Mouse (Mus musculus): ENCODE results near the gene Xrcc5.

Gene Xrcc5

DNA sequence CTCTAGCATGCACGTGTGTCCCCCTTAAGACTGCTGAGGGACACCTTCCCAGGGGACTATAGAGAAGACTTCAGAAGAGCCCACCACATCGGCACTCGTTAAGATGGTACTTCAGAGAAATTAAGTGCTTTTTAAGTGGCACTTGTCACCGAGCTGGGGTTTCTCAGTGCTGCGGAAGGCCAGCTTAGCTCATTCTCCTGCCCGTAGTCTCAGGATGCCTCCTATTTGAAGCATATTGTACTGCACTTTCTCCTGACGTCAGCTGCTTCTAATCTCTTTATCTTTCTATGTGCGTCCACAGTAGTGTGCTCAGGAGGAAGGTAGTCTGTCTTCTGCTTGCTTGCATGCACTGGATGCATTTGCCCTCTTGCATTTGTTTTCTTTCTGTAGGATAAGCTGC, 9.2 kb downstream of the Xrcc5 start:
- no peak for DNase-seq

DNA sequence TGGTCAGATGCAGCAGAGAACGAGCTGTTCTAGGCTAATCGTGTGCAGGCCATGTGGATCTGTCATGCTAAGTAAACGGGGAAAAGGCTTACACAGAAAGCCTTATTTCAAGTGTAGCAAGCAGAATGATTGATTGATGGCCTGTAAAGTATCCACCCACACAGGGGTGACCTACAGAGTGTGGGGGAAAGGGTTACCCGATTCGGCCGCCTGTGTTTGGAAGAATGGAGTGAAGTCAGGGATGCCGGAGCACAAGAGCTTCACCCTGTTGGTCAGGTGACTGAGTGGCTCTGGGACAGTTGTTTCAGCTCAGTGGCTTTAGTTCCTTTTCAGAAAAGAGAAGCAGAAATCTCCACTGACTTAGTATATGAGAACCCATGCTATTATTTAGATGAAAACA, 9.7 kb downstream of the Xrcc5 start:
- DNase-seq, result no peak

DNA sequence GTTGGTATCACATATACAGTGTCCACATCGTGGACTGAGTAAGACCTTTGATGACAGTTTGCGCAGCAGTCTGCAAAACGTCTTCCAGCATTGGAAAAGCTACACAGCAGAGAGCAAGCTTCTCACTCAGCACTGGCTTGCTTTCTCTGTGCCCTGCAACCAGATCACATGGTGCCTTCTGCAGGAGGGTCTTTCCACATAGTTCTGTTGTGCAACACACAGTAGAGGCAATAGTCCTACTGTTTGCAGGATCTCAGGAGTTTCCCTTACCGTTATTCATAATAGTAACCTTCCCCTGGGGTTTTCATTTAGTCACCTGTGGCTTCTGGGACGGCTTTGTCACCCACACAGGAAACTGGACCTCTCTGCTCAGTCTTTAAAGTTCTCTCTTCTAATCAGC, 13.5 kb downstream of the Xrcc5 start:
- DNase-seq, result no peak

DNA sequence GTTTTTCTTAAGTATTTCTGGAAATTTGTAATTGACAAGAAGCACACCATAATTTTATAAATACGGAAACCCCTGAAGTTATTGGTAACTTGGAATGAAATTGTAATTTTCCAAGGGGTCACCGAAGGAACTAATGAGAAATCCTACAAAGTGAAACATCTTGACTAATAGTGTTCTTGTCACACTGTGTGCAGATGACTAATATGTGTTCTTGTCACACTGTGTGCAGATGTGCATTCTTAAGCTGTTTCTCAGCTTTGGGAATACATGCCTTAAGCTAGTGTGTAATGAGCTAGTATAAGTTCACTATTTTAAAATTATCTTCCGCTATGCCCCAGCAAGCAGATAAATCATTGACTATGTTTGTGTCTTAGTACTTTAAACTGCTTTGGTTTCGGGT, 16.0 kb downstream of the Xrcc5 start:
- no peak for DNase-seq

DNA sequence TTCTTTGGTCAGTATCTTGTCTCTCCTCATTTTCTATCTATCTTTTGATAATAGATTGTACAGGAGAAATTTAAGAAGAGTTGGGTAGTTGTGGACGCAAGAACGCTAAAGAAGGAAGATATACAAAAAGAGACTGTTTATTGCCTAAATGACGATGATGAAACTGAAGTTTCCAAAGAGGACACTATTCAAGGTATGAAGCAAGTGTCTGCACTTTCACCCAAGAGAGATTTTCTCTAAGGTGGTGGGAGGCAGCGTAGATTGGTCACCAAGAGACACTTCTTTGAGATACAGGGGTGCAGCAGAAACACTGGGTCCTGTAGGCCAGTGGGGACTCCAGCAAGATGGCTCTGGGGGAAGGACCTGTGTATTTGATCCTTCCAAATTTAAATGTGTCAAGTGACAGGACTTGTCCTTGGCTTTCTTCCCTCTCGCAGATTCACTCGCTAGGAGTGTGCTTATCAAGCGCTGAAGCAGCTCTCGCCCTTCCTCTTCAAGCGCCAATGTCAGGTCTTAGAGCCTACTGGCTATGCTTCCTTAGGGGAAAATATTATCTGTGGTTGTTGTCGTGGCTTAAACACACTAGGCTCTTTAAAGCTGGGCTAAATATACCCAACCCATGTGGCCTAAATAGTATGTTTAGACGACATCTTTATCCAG, 19.1 kb downstream of the Xrcc5 start:
- DNase-seq, result no peak

DNA sequence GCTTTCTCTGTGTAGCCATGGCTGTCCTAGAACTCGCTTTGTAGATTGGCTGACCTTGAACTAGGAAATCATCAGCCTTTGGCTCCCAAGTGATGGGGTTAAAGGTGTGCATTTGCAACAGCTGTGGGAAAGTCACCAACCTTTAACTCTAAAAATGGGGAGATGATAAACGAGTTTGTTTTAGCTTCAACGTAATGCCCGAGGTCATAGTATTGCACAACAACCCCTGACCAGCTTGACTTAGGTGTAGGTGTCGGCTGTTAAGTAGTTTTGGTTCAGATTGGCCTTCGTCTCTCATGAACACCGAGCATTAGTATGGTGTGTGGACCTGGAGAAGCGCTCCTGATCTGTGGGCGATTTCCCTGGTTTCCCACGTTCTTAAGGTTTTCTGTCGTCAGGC, 27.6 kb downstream of the Xrcc5 start:
- DNase-seq, result no peak

DNA sequence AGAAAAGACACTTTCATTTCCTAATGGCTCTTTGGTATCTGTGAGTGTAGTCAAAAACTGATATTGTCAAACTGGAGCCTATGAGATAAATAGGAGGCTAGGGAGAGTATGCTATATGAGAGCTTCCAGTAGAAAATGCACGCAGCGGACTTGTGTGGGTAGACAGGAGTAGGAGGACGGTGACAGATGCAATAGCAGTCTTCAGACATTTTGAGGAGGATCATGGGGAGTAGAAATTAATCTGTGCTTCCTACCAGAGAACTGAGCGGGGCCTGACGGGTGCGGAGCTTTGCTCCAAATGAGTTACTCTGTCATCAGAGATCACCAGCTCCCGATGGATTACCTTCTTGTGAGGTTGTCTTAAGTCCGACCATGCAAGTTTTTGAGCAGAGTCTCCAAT, 29.6 kb downstream of the Xrcc5 start:
- DNase-seq, result no peak

DNA sequence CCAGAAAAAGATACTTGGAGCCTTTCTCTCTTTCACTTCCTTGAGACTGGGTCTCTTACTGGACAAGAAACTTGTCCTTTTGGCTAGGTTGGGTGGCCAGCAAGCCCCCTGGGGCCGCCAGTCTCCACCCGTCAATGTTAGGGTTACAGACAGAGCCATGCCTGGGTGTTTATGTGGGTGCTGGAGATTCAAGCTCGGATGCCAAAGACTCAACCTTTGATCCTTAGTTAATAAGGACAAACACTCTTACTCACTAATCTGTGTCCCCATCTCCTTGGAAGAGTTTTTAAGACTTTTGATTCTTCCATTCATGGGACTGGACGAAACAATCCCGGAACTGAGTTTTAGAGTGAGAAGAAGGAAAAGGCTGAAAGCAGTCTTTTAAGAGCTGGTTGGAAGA, 31.1 kb downstream of the Xrcc5 start:
- DNase-seq, result no peak

DNA sequence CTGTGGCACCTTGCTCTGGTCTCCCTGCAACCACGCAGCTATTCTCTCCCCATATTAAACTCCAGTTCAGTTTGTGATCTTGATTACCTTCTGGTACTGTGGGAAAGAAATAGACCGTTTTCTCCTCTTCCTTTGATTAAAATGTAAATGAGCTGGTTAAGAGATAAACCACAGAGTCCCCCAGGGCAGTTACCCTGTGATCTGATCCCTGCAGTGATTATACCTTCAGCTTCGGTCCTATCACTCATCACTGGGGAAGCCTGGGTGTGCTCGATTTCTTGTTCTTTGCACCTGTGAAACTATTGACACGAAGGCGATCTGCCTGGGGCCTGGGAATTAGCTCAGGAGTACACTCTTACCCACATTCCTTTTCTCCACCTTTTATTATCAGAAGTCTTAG, 40.7 kb downstream of the Xrcc5 start:
- no peak for DNase-seq

DNA sequence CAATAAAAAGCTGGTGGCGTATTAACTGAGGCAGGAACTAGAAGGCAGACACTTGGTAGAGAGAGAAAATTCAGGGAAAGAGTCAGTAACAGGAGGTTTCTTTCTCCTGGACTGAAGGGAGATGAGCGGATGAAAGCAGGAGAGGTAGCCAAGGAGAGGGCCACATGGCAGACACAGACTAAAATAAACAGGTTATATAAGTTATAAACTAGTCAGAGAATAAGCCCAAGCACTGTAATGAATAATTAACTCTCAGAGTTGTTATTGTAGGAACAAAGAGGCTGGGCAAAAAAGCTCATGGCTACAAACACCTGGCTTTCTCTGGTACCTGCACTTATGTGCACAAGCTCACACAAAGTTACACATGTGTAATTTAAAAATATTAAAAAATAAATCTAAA, 47.6 kb downstream of the Xrcc5 start:
- no peak for DNase-seq

DNA sequence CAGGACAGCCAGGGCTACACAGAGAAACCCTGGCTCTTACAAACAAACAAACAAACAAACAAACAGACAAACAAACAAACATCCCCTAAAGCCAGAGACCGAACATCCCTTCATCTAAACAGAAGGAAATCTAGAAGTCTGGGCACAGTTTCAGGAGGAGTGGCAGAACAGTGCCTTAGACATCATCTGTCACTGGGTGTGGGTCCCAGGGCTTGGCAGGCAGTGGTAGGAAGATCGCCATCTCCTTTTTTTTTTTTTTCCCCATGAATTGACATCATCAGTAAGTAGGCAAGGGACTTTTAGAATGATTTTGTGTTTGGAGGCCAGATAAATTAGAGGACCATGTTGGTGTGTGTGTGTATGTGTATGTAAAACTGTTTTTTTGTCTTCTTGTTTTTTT, 51.0 kb downstream of the Xrcc5 start:
- no peak for DNase-seq

DNA sequence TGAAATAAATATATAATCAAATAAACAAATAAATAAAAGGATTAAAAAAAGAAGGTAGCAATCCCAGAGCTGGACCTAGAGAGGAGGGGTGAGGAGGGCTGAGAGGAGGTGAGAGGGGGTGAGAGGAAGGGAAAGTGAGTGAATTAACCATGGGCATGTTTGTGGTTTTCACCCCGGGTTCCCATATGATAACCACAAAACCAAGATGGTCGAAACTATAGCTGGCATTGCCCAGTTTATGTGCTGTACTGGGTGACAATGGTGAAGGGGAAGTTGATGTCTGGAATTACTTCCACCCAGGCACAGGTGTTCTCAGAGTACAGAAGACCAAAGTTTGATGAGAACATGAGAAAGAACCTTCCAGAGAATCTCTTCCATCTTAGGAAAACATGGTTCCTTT, 52.2 kb downstream of the Xrcc5 start:
- no peak for DNase-seq

DNA sequence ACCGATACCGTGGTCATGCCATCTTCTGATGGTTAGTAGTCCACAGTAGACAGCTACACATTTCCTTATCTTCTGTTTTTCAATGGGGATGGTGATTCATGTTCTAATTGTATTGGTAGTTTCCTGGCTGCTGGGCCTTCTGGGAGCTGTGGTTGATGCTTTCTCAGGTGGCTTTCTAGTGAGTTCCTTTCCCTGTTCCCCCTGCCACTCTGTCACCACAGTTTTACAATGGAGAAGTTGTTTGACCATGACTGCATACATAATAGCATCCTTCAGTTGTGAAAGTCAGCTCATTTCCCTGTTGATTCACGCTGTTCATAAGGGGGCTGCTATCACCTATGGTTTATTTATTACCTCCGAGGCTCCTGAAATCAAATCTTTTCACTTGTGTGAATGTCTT, 53.6 kb downstream of the Xrcc5 start:
- DNase-seq, result no peak

DNA sequence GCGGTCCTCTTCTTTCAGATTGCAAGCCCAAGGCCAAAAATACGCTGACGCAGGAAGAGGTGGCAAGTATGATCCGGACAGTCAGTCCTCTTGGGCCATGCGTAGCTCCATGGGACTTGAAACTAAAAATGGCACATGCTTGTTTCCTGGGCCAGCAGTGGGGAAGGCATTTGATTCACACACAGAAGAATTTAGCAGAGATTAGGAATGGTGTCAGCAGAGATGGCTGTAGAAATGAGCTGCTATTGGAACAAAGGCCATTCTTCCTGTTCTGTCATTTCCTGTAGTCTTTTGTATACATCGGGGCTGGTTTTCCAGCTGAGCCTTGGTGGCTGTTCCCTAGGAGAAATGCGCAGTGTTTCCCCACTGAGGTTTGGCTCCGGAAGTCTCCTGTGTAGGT, 57.4 kb downstream of the Xrcc5 start:
- no peak for DNase-seq

DNA sequence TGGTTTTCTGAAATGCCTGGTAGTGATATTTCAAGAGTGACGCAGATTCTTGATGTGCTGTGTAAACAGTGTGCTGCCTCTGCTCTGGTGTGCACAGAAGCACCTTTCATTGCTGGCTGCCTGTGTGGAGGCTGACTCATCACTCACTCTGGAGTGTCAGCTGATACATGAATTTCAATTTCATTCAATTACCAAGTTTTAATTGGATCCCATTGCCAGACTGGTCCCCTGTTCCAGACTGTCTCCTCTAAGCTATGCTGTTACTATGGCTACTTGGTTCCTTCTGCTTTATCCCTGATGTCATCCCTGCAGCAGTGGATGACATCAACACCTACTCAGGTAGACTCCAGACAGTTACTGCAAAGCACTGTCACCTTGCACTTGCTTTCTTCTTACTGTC, 65.3 kb downstream of the Xrcc5 start:
- no peak for DNase-seq

DNA sequence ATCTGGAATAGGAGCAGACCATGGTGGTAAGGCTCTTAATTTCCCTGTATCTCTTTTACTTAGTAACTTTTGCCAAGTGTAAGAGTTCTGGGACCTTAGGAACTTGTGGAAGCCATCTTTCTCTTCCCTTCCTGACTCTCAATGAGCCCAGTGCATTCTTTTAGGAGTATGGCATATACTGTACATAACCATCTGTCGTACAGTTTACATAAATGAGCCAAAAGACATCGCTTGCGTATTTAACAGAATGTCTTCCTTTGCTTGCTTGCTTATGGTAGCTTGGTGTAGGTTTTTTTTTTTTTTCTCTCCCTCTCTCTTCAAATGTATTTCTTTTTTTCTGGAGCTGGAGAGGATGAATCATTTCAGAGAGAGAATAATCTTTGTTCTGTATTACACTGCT, 65.7 kb downstream of the Xrcc5 start:
- DNase-seq, result no peak

DNA sequence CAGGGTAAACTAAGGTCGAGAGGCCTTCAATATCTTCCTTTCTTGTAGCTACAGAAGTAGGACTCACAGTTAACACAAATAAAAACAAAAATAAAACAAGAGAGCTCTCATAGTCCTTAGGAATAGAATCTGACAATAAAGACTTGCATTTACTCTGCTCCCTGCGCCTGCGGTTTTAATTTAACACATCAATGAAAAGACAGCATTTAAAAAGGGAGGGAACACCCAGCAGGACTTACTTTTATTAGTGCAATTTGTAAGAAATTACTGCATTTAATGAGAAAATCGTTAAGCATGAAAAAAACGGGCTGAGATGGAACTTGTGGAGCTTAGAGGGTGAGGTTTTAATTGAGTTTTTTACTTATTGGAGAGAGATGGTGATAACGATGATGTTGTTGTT, 66.4 kb downstream of the Xrcc5 start:
- no peak for DNase-seq

DNA sequence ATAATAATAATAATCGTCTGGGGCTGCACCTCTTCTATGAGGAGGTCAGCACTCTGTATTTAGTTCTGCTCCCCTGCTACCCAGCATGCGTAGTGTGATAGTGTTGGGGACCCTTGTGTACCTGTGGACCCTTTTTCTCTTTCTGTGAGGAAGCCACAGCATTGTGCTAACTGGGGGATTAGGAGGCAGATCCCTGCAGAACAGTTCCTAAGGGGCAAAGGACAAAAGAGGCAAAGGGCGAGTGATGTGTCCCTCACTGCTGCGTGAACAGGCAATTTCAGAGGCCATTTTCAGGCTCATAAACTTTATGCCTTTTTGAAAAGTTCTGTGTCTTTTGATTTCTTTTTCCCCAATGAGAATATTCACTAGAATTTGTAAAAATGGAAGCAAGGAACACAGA, 66.8 kb downstream of the Xrcc5 start:
- DNase-seq, result no peak

DNA sequence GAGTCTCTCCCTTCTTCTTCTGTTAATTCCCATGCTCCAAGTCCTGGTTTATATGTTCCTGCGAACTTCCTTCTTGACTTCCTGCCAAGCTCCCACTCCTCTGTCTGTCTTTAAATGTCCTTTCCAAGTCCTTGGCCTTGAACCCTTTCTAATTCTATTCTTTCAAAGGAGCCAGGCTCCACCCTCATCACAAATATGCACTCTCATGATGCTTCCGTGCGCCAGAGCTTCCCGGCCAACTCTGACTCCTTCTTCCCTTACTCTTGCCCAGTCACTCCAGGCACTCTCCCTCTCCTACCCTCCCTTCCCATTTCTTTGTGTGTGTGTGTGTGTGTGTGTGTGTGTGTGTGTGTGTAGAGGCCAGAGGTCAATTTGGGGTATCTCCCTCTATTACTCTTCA, 70.9 kb downstream of the Xrcc5 start:
- no peak for DNase-seq

DNA sequence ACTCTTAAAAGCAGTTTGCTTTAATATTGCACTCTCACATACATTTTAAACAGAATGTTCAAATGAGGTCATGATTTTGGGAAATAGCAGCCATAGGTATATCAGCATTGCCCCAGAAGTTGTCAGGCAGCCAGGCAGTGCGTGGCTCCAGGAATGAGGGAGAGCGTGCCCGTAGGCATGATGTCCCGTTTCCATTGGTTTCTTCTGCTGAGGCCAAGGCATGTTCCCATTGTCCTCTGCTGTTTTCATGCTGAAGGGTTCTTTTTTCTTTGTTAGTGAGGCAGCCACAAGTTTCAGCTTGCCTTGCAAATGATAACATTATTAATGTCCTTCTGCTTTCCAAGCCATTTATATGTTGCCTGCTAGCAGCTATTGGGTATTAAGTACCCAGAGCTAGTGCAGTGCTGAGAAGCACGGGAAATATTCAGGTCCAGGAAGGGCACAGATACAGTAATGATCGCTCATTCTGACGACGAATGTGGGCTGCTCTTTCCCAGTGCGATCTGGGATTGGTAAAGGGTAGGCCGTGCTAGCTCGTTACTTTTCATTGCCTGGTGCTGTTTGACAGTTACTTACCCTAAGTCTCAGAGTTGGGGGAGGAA, 72.6 kb downstream of the Xrcc5 start:
- DNase-seq, result no peak

DNA sequence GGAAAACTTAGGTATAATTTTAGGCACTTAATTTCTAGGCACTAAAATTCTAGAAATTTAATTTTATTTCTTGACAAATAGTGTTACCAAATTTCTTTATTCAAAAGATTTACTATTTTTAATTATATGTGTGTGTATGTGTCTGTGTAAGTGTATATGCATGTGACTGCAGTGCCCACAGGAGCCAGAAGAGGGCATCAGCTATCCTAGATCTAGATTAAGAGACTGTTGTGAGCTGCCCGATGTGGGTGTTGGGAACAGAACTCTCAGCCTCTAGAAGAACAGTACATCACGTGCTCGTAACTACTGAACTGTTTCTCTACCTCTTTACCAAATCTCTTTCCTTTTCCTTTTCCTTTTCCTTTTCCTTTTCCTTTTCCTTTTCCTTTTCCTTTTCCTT, 73.3 kb downstream of the Xrcc5 start:
- DNase-seq, result no peak

DNA sequence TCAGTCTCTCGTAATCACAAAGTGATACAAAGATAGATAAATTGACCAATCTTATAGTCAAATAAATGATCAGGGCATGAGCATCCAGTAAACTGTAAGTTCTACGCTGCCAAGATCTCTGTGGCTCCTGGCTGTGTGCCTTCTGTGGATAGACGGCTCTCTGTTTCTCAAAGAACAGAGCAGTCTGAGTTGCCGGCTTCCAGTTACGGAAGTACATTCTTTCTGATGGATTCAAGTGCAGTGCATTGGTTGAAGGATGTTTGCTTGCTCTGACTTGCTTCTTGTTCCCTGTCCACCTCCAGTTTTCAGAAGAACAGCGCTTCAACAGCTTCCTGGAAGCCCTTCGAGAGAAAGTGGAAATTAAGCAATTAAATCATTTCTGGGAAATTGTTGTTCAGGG, 75.8 kb downstream of the Xrcc5 start:
- DNase-seq, result no peak

DNA sequence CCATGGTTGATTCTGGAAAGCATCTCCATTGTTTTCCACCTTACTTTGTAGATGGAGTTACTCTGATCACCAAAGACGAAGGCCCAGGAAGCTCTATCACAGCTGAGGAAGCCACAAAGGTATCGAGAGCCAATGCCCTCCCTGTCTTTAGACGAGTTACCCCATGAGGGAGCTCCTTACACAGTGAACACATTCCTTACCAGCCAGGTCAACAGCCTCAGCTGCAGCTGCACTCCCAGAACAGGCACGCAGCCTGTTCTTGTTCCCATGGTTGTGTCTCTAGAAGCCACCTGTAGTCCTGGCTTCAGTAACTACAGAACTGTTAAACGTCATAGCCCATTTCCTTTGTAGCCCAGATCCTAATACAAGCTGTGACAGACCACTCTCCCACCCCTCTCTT, 76.4 kb downstream of the Xrcc5 start:
- no peak for DNase-seq

DNA sequence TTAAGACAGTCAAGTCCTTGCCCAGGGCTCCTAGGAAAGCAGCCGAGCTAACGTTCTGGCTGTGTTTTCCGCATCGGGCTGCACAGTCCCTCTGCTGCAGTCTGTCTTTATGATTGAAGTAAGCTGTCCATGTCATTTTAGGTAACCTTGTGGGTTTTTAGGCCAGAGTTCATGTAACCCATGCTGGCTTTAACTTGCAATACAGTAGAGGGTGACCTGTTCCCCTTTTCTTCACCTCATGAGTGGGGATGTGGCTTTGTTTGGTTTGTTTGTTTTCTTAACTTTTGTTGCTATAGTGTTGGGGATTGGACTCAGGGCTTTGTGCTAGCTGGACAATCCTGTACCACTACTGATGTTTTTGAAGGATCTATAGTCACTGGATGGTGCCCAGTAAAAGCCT, 83.2 kb downstream of the Xrcc5 start:
- DNase-seq, result no peak

DNA sequence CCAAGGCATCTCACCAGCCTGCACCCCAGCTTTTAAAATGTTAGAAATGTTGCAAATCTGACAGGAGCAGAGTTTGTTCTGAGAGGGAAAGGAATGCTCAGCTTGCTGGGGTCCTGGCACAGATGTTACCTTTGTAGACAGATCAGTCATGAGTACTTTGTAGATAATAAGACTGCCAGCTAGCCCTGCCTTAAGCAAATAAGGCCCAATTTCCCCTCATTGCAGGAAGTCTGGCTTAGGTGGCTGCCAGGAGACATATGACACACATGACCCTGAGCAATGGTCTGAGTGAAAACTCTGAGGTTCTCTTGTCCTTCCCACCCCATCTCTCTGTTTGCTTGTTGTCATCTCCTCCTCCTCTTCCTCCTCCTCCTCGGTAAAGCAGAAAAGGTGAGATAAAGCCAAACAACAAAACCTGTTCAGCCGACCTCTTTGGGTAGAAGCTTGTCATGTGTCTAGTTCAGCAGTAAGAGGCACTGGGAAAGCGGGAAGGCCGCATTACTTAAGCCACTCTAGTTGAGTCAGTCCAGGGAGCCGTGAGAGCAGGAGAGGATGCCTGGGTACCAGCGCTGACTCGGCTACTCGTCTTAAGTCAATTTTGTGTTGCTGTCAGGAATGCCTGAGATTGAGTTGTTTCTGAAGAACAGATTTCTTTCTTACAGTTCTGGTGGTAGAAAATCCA, 92.6 kb downstream of the Xrcc5 start:
- no peak for DNase-seq
